Mouse (Mus musculus): ENCODE data around the gene Gm28374. TPM values are rescaled to one million over a fixed set of nuclear protein-coding genes. Genes with fewer than 3 reads are reported as not detected.
A peak's percentile ranks its signal among the peaks of the same experiment; 100 is the strongest.

The Gm28374 gene
- total RNA-seq, 2 experiments from 2014 or later: 1.5 to 1.6 TPM

GRCm38 (mm10) chr19:6085417-6085879 lies 3.4 kb upstream of the Gm28374 start:
- peak in 1 of 2 experiments; percentile 5 for DNase-seq

GRCm38 (mm10) chr19:6084478-6085248 lies 2.6 kb upstream of the Gm28374 start, which contains the start of the genes Zfpl1 and Cdca5:
Zfpl1 (minus strand) TSS chr19:6084956.
Cdca5 (plus strand) TSS chr19:6084983.
- DNase-seq: peak; percentile 96

GRCm38 (mm10) chr19:6079983-6080480 lies 2.0 kb downstream of the Gm28374 start, which contains the start of gene Tmem262:
Tmem262 (plus strand) TSS chr19:6080033.
- no peak for DNase-seq

GRCm38 (mm10) chr19:6076564-6077393 lies 5.3 kb downstream of the Gm28374 start, which contains the start of gene Vps51:
Vps51 (minus strand) TSS chr19:6077231.
- DNase-seq: peak; percentile 79 to 83

GRCm38 (mm10) chr19:6073889-6074288 lies 8.2 kb downstream of the Gm28374 start:
- no peak for DNase-seq

GRCm38 (mm10) chr19:6071261-6071660 lies 10.8 kb downstream of the Gm28374 start:
- no peak for DNase-seq

- DNase-seq: no peak
Measured at GRCm38 (mm10) chr19:6070571-6071250, 11.3 kb downstream of the Gm28374 start.

- DNase-seq: no peak
Measured at GRCm38 (mm10) chr19:6069851-6070250, 12.2 kb downstream of the Gm28374 start.

- no peak for DNase-seq
Measured at GRCm38 (mm10) chr19:6068951-6069350, 13.1 kb downstream of the Gm28374 start.

- peak; percentile 86 to 87 for DNase-seq
Measured at GRCm38 (mm10) chr19:6067724-6068415, 14.2 kb downstream of the Gm28374 start, which contains the start of gene Tm7sf2. Tm7sf2 (minus strand) TSS chr19:6068373.

GRCm38 (mm10) chr19:6067011-6067723 lies 14.9 kb downstream of the Gm28374 start:
- DNase-seq: peak; percentile 75 to 81

- DNase-seq: peak in 1 of 2 experiments; percentile 21
Measured at GRCm38 (mm10) chr19:6066571-6066970, 15.5 kb downstream of the Gm28374 start.

- no peak for DNase-seq
Measured at GRCm38 (mm10) chr19:6063081-6063480, 19.0 kb downstream of the Gm28374 start.

GRCm38 (mm10) chr19:6062418-6062817 lies 19.6 kb downstream of the Gm28374 start:
- DNase-seq: no peak

- peak; percentile 45 for DNase-seq
Measured at GRCm38 (mm10) chr19:6061641-6062302, 20.3 kb downstream of the Gm28374 start.

GRCm38 (mm10) chr19:6061021-6061533 lies 21.0 kb downstream of the Gm28374 start, which contains the start of gene Znhit2:
Znhit2 (plus strand) TSS chr19:6061192.
- DNase-seq: peak; percentile 93 to 94

- no peak for DNase-seq
Measured at GRCm38 (mm10) chr19:6058966-6059365, 23.1 kb downstream of the Gm28374 start.

- no peak for DNase-seq
Measured at GRCm38 (mm10) chr19:6058513-6058912, 23.5 kb downstream of the Gm28374 start.

GRCm38 (mm10) chr19:6057313-6058096 lies 24.6 kb downstream of the Gm28374 start, which contains the start of the genes Mrpl49 and Fau:
Mrpl49 (minus strand) TSS chr19:6057785.
Fau (plus strand) TSS chr19:6057844.
- peak; percentile 98 to 99 for DNase-seq

All from layer of hippocampus, postnatal 36 days (tissue).